Mouse (Mus musculus): ENCODE measurements around the gene Dll3. TPM values are rescaled to one million over a fixed set of nuclear protein-coding genes. Genes with fewer than 3 reads are reported as not detected.
A peak's percentile ranks its signal among the peaks of the same experiment; 100 is the strongest.

Gene Dll3
- polyA plus RNA-seq (2017; shearing (Covaris generic)) = under 1 TPM in 1 of 2 experiments, not detected in 1; 0.17 TPM

DNA sequence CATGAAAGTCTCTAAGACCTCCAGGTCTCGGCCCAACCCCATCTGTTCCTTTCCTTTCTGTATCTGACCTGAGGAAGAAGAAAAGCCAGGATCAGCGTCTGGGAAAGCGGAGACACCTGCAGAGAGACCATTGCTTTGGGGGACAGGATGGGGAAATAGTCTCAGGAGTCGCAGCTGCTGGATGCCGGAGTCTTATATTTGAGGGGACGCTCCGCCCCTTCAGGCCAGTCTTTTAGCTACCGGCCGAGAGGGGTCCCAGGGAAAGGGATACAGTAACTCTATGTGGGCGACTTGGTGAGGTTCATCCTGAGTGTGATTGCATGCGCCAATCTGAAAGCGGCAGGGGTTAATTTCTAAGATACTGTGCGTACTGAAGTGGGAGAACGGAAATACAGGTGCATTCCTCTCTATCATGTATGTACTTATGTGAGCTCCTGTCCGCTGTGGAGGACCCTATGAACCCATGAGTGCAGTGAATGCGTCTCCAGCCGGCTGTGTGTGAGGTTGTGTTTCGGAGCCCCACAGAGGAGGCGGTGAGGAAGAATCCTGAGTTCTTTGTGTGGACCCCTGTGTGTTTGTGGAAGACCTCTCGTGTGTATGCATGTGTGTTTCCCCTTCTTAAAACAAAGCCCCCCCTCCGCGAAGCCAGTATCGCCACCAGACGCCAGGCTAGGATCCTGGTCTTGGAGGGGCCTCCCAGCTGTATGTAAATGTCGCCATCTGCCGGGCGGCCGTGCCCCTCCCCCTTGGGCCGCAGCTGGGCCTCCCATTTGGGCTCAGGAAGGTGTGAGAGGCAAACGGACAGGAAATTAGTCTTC, at the start of gene Dll3:
Gene Dll3, minus strand, starts transcription at position 623 of the 818 bp plus-strand sequence.
- ATAC-seq = no peak

DNA sequence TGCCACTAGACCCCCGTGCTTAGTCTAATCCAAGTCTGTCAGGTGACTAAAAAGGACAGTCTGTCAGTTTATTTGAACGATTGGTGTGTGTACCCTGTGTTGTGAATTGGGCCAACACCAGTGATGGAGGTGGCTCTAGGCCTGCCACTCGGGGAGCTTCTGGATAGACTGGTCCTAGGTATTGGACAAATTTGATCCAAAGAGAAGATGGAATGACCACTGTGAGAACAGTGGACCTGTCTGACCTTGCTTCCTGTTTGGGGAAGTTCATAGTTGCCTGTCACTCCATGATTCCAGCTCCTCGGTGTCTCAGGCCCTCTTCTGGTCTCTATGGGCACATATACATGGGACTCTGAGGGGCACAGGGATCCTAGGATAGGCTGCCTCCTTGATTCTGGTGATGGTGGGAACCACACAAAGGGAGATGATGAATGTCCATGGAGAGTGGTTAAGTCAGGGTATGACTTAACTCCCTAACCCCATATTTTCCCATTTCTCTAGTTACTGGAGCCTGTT, 49.7 kb upstream of the Dll3 start:
- ATAC-seq = no peak

DNA sequence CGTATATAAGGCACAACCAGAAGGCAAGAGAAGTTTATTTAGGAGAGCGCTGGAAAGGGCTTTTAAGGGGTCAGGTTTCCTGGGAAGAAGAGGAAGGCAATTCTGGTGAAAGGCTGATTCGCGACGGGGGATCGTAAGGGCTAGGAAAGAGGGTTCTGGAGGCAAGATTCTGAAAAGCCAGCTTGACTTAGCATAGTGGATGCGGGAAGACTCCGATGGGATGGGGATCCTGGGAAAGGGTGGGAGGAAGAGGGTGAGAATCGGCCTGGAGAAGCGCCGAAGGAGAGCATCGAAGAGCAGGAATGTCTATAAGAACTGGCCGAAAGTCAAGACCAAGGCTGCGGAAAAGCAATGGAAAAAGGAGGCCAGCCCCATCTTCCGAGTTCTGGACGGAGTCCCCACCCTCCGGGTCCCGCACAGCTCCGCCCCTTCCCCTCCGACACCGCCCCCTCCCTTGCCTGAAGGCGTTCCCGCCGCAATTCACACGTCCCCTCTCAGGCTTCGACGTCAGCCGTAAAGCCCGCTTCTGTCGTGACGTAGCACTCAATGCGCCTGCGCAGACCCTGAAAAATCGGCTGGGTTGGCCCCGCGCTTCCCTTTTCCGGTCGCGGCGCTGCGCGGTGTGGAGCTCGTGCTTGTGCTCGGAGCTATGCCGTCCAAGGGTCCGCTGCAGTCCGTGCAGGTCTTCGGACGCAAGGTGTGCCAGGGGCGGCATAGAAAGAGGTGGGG, 48.3 kb upstream of the Dll3 start, which contains the start of gene Rps16:
Gene Rps16, plus strand, starts transcription at position 498 of the 729 bp plus-strand sequence.
- ATAC-seq = peak; percentile 79

DNA sequence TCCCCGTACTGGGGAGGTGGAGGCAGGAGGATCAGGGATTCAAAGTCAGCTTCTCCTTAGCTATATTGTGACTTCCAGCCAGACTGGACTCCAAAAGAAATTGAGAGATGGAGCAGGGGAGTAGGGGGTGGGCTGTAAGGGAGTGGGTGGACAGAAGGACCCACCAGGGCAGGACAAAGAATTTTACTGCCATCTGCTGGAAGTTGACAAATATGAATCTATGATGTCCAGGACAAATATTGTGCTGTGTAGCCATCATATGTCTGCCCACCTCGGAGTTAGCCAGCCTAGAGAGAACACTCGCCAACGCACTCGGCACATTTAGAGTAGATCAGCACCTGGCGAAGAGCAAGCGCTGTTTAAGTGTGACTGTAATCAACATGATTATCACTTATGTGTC, 46.6 kb upstream of the Dll3 start:
- ATAC-seq = no peak

DNA sequence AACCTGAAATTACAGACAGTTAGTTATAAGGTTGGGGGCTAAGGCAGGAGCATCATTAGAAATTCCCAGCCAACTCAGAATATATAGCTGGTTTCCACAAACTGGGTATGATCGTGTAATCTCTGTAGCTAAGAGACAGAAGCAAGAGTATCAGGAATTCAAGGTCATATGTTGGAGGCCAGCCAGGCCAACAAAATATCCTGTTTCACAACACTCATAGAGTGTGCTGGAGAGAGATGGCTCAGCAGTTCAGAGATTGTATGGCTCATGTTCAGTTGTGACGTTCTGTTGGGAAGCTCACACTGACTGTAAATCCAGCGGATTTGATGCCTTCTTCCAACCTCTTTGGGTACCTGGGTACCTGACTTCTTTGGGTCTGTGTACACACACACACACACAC, 45.7 kb upstream of the Dll3 start:
- ATAC-seq = no peak

DNA sequence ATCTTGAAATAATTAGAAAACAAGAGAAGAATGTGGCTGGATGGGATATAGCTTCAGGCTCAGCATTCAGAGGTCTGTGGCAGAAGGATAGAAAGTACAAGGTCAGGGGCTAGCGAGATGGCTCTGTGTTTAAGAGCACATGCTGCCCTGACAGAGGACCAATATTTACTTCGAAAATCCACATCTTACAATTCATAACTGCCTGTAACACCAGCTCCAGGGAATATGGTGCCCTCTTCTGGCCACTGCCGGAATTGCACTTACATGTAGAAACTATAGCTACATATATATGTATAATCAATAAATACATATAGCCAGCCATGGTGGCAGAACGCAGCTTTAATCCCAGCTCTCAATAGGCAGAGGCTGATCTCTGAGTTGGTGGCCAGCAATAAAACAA, 42.6 kb upstream of the Dll3 start:
- ATAC-seq = peak; percentile 65

DNA sequence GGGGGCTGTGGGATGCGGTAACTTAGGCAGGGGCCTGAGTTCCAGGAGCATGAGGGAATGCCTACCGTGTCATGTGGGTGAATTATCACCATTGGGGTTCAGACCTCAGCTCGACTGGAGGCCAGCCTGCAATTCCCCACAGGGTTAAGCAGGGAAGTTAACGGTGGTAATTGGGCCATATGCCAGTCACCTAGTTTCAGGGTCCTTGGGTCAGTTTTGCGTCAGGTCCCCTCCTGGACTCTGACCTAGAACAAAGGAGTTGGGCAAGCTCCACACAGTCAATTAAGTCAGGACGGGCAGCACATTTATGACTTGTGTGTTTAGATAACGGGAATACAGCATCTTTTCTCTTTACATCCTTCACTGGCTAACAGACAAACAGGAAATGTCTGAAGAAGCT, 39.3 kb upstream of the Dll3 start:
- ATAC-seq = no peak

DNA sequence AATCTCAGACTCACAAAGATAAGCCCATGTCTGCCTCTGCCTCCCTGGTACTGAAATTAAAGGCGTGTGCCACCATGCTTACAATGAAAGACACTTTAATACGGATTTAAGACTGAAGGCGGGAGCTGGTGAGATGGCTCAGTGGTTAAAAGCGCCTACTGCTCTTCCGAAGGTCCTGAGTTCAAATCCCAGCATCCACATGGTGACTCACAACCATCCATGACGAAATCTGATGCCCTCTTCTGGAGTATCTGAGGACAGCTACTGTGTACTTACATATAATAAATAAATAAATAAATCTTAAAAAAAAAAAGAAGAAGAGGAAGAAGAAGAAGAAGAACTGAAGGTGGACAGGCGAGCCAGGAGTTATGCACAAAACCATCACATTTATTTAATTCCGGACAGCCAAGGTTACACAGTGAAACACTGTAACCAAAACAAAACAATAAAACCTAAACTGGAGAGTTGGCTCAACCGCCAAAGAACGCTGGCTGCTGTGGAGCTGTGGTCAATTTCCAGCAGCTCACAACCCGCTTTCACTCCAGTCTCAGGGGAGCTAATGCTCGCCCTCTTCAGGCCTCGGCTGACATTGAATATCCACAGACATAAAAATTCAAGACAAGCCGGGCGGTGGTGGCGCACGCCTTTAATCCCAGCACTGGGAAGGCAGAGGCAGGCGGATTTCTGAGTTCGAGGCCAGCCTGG, 37.3 kb upstream of the Dll3 start:
- ATAC-seq = peak; percentile 34

DNA sequence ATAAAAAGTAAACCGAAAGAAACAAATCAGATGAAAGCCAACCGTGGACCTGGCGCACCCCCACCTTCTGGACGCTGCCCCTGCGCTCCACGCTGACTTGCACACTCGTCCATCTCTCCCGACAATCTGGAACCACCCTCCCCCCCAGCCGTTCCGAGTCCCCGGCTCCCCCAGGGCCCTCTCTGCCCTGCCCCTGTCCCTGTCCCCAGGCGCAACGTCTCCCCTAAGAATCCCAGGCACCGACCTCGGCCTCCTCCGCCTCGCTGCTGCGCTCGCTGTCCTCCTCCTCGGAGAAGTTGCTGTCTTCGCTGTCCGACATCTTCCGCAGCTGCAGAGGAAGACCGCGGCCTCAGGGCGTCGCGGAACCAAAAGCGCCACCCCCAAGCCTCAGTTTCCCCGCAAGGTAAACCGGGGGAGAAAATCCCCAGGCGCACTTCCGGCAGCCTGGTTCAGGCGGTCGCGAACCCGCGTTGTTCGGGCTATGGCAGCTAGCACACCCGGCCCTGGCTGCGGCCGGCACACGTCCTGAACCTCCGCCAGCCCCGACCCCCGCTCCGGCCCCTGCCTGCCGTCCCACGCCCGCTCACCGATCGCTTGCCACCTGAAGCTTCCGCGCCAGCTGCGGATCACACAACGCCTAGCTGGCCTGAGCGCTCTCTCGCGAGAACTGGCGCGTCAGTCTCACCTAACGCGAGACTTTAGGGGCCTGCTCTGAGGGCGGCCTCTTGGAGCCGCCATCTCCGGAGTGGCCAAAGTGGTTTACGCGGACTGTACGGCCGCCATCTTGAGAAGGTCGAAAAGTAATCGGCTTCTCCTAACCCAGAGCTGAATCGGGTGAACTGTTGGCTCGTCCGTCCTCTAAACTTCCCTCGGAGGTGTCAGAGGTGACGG, 36.3 kb upstream of the Dll3 start, which contains the start of gene Supt5:
Gene Supt5, minus strand, starts transcription at position 639 of the 891 bp plus-strand sequence.
- peak; percentile 99 for ATAC-seq

DNA sequence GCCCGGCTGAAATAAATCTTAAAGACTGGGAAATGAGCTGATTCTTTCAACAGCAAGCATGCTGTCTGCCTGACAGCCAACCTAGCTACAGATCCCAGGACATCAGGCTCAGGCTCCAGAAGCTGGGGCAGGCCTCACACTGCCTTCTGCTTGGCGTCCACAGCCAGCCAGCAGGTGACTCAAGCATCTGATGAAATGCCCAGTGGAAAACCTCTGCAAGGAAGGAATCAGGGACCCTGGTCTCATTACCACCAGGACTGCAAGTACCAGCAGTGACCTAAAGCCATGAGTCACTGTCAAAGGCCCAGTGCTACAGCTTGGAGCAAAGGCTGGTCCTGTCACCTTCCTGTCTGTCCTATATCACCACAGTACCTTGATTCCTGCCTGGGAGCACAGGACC, 33.4 kb upstream of the Dll3 start:
- no peak for ATAC-seq

DNA sequence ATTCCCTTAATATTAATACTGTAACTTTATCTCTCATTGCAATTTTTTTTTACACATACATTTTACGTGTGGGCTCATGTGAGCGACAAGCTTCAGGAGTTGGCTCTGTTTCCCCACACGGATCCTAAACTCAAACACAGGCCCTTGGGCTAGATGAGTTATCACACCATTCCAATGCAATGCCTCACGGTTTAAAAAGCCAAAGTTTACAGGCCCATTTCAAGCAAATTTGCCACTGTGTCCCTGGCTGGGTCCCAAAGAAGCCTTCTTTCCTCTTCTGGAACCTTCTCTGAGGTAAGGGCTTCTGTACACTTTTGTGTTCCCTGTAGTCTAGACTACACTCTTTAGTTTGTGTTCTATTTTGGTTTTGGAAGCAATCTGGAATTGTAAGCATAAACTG, 32.5 kb upstream of the Dll3 start:
- no peak for ATAC-seq

DNA sequence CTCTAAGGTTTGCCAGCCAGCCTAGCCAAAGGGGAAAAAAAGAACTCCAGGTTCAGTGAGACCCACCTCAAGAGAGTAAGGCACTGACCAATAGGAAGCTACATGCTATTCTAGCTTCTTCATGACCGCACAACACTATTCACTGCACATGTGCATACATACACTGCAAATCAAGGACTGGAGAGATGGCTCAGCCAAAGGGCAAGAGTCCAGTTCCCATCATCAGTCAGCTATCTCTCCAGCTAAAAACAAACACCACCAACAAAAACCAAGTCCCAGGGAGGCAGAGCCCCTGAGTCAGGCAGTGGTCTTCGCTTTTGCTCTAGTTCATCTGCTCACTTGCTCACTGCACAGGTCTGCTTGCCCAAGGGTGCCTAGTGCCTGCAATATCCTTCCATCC, 26.2 kb upstream of the Dll3 start:
- no peak for ATAC-seq

DNA sequence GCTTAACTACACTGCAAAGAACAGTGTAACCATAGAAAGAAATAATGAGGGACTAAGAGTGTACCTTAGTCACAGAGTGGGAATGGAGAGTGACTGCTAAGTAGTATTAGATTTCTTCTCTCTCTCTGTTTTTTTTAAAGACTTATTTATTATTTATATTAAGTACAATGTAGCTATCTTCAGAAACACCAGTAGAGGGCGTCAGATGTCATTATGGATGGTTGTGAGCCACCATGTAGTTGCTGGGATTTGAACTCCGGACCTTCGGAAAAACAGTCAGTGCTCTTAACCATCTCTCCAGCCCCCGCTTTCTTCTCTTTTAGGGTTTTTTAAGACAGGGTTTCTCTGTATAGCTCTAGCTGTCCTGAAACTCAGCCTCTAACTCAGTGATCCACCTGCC, 24.4 kb upstream of the Dll3 start:
- ATAC-seq = no peak

DNA sequence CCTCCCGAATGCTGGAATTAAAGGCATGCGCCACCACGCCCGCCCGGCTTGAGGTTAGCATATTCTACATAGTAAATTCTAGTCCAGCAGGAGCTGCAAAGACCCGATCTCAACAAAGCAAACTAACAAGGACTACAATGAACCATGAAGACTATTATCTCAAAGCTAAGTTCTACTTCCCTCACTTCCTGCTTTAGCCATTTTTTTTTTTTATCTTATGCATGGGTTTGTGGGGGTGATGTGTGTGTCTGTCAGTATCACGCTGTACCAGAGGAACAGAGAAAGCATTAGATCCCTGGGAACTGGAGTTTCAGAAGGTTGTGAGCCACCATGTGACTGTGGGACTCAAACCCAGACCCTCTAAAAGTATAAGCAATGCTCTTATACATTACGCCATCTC, 23.3 kb upstream of the Dll3 start:
- ATAC-seq = no peak

DNA sequence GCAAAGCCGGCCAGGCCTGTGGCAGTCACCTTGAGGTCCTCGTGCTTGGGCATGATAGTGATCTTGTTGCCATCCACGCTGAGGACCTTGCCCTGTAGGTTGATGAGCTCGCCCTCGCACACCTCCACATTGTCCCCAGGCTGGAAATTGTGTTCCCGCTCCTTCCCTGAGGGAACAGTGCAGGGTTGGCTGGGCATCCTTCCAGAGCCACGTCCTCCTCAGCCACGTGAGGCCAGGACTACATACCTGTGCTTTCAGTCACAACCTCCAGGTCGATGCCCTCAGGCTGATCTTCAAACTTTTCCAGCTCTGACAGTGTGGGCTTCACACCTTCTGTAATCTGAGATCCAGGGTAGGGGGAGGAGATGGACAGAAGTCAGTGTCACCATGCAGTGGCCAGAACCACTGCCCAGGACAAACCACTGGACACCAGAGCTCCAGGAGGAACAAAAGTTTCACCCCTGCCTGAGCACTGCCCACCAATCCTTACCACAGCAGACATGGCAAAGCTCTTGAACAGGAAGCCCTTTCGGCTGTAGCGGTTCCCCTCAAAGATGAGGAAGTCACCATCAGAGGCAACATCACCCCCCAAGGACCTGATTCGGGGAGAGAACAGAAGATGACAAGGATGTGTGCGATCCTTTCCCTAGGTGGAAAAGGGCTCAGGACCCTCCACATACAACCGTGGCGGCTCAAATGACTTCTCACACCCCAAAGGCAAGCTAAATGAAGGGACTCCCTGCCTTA, 20.1 kb upstream of the Dll3 start:
- ATAC-seq = no peak

DNA sequence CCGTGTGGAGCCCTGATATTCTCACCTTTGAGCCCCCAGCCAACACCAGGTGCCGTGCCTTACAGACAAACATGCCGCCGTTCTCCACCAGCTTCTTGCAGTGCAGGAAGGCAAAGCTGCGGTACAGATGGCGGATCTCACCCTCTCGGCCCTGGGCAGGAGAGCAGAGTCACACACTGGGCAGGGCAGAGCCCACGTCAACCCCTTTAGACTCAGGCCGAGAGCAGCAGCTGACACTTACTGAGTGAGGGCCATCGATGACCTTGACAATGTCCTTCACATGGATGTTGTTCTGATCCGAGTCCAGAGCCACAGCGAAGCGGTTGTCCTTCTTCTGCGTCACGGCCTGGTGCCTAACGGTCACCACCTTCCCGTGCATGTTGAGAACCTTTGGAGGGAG, 16.7 kb upstream of the Dll3 start:
- ATAC-seq = no peak

DNA sequence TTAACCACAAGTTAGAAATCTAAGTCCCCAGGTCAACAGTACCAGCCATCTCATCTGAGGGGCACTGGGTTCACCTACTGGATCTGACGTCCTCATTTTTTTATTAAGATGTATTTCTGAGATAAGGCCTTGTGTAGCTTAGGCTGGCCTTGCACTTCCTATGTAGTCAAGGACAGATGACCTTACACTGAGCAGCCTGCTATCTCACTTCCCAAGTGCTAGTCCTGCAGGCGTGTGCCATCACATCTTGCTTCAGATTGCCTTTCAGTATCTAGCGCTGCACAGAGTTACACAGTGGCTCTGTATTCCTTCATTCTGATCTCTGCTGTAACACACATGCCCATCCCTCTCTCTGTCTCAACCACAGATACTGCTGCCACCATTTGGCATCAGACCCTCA, 16.0 kb upstream of the Dll3 start:
- no peak for ATAC-seq

DNA sequence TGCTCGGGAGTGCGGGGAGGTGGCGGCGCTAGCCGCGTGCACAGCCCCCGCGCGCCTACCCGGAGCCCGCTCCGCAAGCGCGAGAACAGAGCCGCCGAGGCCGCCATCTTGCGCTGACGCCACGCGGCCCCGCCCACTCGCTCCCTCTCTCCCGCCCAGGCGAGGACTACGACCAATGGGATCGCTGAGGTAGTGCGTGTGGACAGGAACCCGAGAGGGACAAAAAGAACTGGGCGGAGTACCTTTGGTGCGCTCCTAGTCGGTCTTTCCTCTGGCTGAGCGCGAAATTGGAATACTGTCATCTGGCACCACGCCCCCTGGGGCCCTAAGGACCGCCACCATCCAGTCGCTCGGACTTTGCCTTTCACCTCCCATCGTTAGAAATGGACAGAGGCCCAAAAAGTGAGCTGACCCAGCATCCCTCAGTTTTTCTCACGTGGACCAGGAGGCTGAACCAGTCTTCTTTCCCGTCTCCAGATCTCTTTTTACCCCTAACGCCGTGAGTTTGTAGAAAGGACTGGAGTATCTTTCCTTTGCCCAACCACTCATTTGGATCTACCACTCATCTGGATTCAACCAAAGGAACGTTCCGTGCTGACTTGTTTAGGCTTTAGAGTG, 10.0 kb upstream of the Dll3 start, which contains the start of gene Timm50:
Gene Timm50, minus strand, starts transcription at position 147 of the 618 bp plus-strand sequence.
- ATAC-seq = peak; percentile 98

DNA sequence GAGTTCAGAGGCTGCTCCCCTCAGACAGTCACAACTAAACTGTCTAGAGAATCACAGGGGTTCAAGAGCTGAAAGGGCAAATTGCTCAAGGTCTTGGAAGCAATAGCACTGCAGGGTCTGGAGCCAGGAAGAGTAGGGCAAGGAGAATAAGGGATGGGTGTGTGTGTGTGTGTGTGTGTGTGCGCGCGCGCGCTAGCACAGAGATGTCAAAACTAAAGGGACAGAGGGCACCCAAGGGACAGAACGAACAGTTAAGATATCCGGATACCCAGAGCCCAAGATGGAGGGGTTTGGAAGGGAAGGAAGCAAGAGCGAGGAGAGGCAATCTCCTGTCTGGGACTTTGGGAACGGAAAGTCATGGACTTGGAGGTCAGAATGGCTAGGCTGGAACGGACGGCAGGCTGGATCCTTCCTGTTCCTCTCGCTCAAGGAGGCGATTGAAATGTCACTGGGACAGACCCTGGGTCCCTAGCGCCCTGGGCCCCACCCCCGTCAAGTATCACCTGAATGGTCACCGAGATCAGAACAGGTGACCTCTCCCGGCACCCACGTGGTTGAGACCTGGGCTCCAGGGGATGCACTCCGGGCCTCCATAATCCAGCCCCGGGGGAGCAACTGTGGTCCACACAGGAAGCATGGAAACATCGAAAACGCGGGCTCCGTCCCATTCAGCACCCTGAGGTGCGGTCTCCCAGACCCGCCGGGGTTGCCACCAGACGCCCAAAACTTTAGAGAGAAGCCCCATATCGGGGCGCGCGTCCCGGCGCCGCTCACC, 9.3 kb upstream of the Dll3 start:
- no peak for ATAC-seq

DNA sequence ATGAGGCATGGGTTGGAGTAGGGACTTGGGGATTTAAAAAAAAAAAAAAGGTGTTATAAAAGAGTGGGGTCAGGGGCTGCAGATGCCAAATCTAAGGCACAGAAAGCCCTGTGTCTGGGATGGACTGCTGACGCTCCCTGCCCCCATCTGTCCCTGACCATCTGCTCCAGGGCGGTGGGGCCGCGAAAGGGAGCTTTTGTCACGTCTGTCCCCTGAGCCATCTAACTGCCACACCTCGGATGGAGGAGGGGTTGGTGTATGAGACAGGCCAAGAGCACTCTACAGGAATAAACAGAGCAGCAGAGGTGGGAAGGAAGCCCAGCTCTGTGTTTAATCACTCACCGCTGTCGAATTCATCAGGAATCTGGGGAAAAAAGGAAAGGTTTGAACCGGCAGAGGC, 7.7 kb upstream of the Dll3 start:
- ATAC-seq = no peak
